Mouse (Mus musculus): ENCODE results near the gene Syngr1.
"Not testable (repeated sequence)": the region's sequence is repeated elsewhere in the genome, so short reads cannot be mapped to it uniquely, and the experiment has no call there.

The Syngr1 gene

GRCm38 (mm10) chr15:80119076-80119475 is 27.9 kb downstream of the Syngr1 start:
- no peak for DNase-seq

- no peak for DNase-seq
Measured at GRCm38 (mm10) chr15:80121721-80122325, 30.7 kb downstream of the Syngr1 start.

- DNase-seq, result not testable (repeated sequence)
Measured at GRCm38 (mm10) chr15:80122431-80122830, 31.3 kb downstream of the Syngr1 start.

- DNase-seq, result no peak
Measured at GRCm38 (mm10) chr15:80124651-80125050, 33.5 kb downstream of the Syngr1 start.

GRCm38 (mm10) chr15:80127191-80127590 is 36.1 kb downstream of the Syngr1 start:
- no peak for DNase-seq

- DNase-seq, result no peak
Measured at GRCm38 (mm10) chr15:80129982-80130381, 38.8 kb downstream of the Syngr1 start.

GRCm38 (mm10) chr15:80130689-80131088 is 39.6 kb downstream of the Syngr1 start:
- DNase-seq, result no peak

GRCm38 (mm10) chr15:80131421-80131820 is 40.3 kb downstream of the Syngr1 start:
- no peak for DNase-seq

GRCm38 (mm10) chr15:80132452-80132851 is 41.3 kb downstream of the Syngr1 start:
- no peak for DNase-seq

- DNase-seq, result peak; percentile 95 to 96
Measured at GRCm38 (mm10) chr15:80132993-80133586, 42.0 kb downstream of the Syngr1 start, which contains the start of gene Tab1. Gene Tab1 (plus strand): TSS chr15:80133127.

- DNase-seq, result no peak
Measured at GRCm38 (mm10) chr15:80133682-80134449, 42.7 kb downstream of the Syngr1 start.

- no peak for DNase-seq
Measured at GRCm38 (mm10) chr15:80134450-80134847, 43.3 kb downstream of the Syngr1 start.

GRCm38 (mm10) chr15:80135499-80135898 is 44.4 kb downstream of the Syngr1 start:
- DNase-seq, result no peak

- no peak for DNase-seq
Measured at GRCm38 (mm10) chr15:80136645-80137044, 45.5 kb downstream of the Syngr1 start.

GRCm38 (mm10) chr15:80137945-80138791 is 47.0 kb downstream of the Syngr1 start:
- no peak for DNase-seq

GRCm38 (mm10) chr15:80140302-80140701 is 49.2 kb downstream of the Syngr1 start:
- no peak for DNase-seq

GRCm38 (mm10) chr15:80140878-80141277 is 49.7 kb downstream of the Syngr1 start:
- no peak for DNase-seq

- peak; percentile 33 to 34 for DNase-seq
Measured at GRCm38 (mm10) chr15:80142130-80142529, 51.0 kb downstream of the Syngr1 start.

- DNase-seq, result no peak
Measured at GRCm38 (mm10) chr15:80143760-80144159, 52.6 kb downstream of the Syngr1 start.

GRCm38 (mm10) chr15:80145397-80145796 is 54.3 kb downstream of the Syngr1 start:
- no peak for DNase-seq

GRCm38 (mm10) chr15:80146153-80146552 is 55.0 kb downstream of the Syngr1 start:
- DNase-seq, result no peak

- no peak for DNase-seq
Measured at GRCm38 (mm10) chr15:80147090-80147489, 56.0 kb downstream of the Syngr1 start.

GRCm38 (mm10) chr15:80147511-80147910 is 56.4 kb downstream of the Syngr1 start:
- DNase-seq, result no peak
